Mouse (Mus musculus): ENCODE measurements around the gene Map3k15. TPM values are rescaled to one million over a fixed set of nuclear protein-coding genes. Genes with fewer than 3 reads are reported as not detected.
A peak's percentile ranks its signal among the peaks of the same experiment; 100 is the strongest.

Map3k15 gene
- polyA plus RNA-seq, 1 experiment from 2014 or later, result 0.10 TPM

DNA sequence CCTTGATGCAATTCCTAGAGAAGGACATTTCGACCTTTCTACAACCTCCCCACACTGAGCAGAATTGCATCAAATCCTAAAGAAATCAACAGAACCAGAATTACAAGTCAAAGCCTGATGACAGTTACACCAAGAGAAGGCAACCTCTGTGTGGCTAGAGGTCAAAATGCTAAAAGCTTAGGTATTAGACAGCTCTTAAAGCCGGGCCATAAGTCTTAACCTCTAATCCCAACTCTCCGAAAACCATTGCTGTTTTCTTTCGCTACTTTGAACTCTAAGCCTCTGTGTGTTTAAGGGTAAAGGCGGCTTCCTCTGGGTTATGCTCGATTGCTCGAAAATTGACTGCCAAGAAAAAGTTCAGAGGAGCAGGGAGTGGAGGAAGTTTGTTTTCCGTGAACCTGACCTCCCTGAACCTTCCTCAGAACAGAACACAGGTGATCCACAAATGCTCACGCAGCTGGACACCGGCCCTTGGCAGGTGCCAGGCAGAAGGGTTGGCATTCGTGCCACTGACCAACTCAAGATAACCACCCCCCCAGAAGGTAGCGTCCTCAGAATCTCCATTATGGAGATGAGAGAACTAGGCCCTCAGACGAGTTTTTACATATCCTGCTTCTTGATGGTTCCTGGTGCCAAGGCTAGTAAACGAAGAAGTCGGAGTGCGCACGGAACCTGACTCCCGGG is 149.1 kb downstream of the Map3k15 start:
- 0 out of 2 replicates have a peak, but pooled peaks cover 2% of the 10 kb centered on the region for H3K27me3 ChIP-seq
- H3K4me2 ChIP-seq, result peak overlapping the region; percentile 63
- peak overlapping the region; percentile 76 for H3K9ac ChIP-seq
- peak overlapping the region; percentile 89 for H3K27ac ChIP-seq
- peaks cover 19% of the 10 kb centered on the region for H3K4me1 ChIP-seq (replicated peaks)
- H3K36me3 ChIP-seq, result no peaks in the 10 kb centered on the region
- H3K9me3 ChIP-seq, result no peaks in the 10 kb centered on the region
- H3K4me3 ChIP-seq, result peak overlapping the region; percentile 57
- 26% methylated on average over 18 of the region's 18 CpGs for WGBS
- no peak for ATAC-seq (ENCODE audit: low FRiP score)

DNA sequence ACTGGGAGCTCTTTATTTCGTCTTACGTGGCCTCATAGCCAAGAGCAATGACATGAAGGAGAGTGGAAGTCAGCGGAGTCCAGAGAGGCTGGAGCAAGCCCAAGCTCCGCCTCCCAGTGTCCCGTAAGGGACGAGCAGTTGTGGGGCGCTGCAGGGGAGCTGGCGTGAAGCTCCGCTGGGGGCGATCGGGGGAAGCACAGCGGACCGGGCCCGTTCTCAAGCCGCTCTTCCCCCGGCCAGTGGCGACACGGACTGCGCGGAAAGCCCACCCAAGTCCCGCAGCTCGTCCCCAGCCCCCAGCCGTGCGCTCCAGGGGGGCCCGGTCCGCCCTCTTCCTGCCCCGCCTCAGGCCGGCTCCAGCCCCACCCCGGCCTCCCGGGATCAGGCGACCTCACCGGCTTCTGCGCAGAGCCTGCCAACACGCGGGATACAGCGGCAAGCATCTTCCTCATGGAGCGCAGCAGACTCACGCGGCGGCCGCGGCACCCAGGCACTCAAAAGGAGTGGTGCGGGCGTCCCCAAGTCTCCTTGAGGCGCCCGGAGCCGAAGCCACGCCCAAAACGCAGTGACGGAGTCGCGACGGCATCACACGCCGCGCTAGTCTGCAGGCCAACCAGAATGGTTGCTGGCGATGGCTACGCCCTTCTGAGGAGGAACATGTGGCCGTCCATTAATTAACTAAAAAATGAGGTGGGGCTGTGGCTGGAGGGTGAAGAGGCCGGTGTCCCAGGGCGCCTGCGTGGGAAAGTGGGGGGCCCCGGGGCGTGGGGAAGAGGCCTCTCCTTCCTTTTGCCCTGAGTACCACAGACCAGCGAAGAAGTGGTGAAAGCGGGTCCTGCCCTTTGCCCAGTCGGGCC is 149.9 kb downstream of the Map3k15 start, which contains the start of gene Pdha1:
Pdha1 (minus strand) TSS at position 553 of the 857 bp plus-strand sequence.
- Histone ChIP-seq H3K9me3 (no peaks in the 10 kb centered on the region), H3K4me2 (peak within 1 kb of the TSS; percentile 63), H3K4me1 (replicated peaks) (peaks cover 19% of the 10 kb centered on the region), H3K4me3 (peak within 1 kb of the TSS; percentile 57), H3K27ac (peak within 1 kb of the TSS; percentile 89), H3K9ac (peak within 1 kb of the TSS; percentile 76), H3K27me3 (0 out of 2 replicates have a peak, but pooled peaks cover 2% of the 10 kb centered on the region), H3K36me3 (no peaks in the 10 kb centered on the region)
- peak; percentile 99 for ATAC-seq (ENCODE audit: low FRiP score)
- WGBS, result 15% methylated on average over 46 of the region's 67 CpGs

DNA sequence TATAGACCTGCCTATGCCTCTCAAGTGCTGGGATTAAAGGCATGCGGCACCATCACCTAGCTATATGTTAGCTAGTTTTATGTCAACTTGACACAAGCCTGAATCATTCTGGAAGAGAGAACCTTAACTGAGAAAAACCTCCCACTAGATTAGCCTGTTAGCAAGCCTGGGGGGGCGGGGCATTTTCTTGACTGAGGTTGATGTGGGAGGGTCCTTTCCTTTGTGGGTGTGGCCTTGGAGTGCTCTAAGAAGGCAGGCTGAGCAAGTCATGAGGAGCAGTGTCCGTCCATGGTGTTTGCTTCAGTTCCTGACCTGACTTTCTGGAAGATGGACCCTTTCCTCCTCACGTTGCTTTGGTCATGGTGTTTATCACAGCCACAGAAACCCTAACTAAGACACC is 158.6 kb downstream of the Map3k15 start:
- H3K9me3 ChIP-seq, result no peaks in the 10 kb centered on the region

DNA sequence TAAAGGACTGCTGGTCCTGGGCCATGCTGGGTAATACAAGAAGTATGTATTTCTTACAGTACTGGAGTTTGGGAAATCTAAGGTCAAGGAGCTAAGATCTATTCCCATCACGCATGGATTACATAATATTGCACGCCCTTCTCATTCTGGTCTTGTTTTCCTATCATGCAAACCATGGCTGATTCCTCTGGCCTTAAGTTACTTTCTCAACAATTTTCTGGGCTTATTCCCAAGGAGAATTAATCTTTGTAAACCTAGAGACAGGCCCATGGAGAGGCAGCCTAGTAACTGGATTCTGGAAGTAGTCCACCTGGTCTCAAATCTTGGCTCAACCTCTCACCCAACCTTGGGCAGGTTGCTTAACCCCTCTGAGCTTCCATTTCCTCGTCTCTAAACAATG is 159.2 kb downstream of the Map3k15 start:
- Histone ChIP-seq H3K36me3 (no peaks in the 10 kb centered on the region), H3K27ac (no peak overlapping the region), H3K4me3 (no peak overlapping the region), H3K4me1 (replicated peaks) (no peaks in the 10 kb centered on the region), H3K4me2 (no peak overlapping the region), H3K27me3 (no peaks in the 10 kb centered on the region), H3K9ac (no peak overlapping the region), H3K9me3 (no peaks in the 10 kb centered on the region)
- no peak for ATAC-seq (ENCODE audit: low FRiP score)
- WGBS, result 91% methylated on average over 3 of the region's 3 CpGs

More for the DNA sequence above, 158.6 kb downstream of the Map3k15 start:
- no peak overlapping the region for H3K4me3 ChIP-seq
- no peak overlapping the region for H3K9ac ChIP-seq
- ATAC-seq (ENCODE audit: low FRiP score), result no peak
- H3K4me1 ChIP-seq (replicated peaks), result no peaks in the 10 kb centered on the region
- H3K4me2 ChIP-seq, result no peak overlapping the region
- no peak overlapping the region for H3K27ac ChIP-seq
- 93% methylated on average over 4 of the region's 4 CpGs for WGBS
- H3K36me3 ChIP-seq, result no peaks in the 10 kb centered on the region
- H3K27me3 ChIP-seq, result no peaks in the 10 kb centered on the region

DNA sequence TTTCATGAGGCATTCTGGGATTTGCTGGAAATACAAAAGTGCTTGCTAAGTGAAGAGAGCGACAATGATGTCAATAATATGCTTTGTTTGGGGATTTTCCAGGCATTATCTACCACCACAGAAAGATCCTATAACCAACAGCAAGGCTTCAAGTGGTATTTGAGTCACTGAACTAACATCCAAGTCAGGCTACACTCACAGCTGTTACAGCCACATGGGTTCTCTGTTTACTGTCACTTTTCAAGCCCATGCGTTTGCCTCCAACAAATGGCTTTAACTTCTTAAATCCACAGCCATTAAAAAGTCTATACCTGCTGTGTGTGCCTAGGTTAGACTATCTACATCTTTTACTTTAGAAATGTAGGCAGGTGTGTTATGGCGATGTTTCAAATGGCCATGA is 160.6 kb downstream of the Map3k15 start:
- no peak overlapping the region for H3K27ac ChIP-seq
- H3K4me3 ChIP-seq, result no peak overlapping the region
- no peak overlapping the region for H3K4me2 ChIP-seq
- no peak for ATAC-seq (ENCODE audit: low FRiP score)
- no peaks in the 10 kb centered on the region for H3K4me1 ChIP-seq (replicated peaks)
- no peaks in the 10 kb centered on the region for H3K9me3 ChIP-seq
- no peaks in the 10 kb centered on the region for H3K27me3 ChIP-seq
- no peaks in the 10 kb centered on the region for H3K36me3 ChIP-seq
- WGBS, result 88% methylated on average over 3 of the region's 3 CpGs
- H3K9ac ChIP-seq, result no peak overlapping the region

DNA sequence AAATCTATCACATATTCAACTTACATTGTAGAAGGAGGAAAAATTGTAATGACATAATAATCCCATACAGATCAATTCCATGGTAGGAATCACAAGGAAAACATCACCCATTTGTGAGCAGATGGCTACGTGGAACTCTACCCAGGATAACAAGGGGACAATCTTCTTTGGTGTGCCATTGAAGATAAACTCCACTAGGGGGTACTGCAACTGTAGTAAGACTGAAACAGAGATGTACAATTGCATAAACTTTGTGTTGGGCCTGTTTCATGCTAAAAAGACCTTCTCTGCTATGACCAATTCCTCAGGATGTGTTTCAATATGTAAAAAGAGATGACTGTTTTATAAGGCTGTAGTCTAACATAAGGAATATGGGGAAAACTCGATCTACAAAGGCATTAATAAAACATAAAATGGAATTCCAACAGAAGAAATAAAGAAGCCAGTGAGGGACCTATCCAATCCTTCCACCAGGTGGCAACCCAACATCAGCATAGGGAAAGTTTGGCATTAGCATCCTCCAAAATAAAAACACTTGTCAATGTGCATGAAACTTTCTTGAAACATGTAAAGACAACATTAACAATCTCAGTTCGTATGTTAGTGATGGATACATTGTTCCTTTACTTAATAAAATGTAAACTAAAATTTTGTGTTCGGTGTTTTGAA is 165.0 kb downstream of the Map3k15 start:
- Histone ChIP-seq H3K36me3 (no peaks in the 10 kb centered on the region), H3K4me3 (no peak overlapping the region), H3K27me3 (no peaks in the 10 kb centered on the region), H3K9me3 (no peaks in the 10 kb centered on the region), H3K4me2 (no peak overlapping the region), H3K27ac (no peak overlapping the region), H3K9ac (no peak overlapping the region), H3K4me1 (replicated peaks) (no peaks in the 10 kb centered on the region)
- no peak for ATAC-seq (ENCODE audit: low FRiP score)
- WGBS, result 63% methylated on average over 4 of the region's 4 CpGs

DNA sequence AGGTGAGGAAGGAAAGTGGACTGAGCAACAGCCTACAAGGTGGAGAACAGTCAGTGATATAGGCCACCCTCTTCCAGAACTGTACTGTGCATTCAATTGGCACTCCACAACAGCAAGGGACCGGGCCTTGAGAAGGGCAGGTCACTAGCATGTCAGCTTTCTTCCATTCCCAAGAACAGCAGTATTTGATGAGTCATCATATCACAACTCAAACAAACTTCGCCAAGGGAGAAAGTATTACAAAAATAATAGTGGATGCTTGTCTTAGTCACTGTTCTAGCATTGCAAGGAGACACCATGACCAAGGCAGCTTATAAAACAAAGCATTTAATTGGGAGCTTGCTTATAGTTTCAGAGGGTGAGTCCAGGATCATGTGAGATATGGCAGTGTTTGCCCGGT is 176.0 kb downstream of the Map3k15 start:
- Histone ChIP-seq H3K27ac (no peak overlapping the region), H3K4me3 (no peak overlapping the region), H3K9me3 (no peaks in the 10 kb centered on the region), H3K9ac (no peak overlapping the region), H3K4me2 (no peak overlapping the region), H3K4me1 (replicated peaks) (peaks cover 7% of the 10 kb centered on the region; the same call in 1 of the 2 replicates), H3K36me3 (no peaks in the 10 kb centered on the region), H3K27me3 (no peaks in the 10 kb centered on the region)
- 90% methylated on average over 3 of the region's 3 CpGs for WGBS
- no peak for ATAC-seq (ENCODE audit: low FRiP score)

DNA sequence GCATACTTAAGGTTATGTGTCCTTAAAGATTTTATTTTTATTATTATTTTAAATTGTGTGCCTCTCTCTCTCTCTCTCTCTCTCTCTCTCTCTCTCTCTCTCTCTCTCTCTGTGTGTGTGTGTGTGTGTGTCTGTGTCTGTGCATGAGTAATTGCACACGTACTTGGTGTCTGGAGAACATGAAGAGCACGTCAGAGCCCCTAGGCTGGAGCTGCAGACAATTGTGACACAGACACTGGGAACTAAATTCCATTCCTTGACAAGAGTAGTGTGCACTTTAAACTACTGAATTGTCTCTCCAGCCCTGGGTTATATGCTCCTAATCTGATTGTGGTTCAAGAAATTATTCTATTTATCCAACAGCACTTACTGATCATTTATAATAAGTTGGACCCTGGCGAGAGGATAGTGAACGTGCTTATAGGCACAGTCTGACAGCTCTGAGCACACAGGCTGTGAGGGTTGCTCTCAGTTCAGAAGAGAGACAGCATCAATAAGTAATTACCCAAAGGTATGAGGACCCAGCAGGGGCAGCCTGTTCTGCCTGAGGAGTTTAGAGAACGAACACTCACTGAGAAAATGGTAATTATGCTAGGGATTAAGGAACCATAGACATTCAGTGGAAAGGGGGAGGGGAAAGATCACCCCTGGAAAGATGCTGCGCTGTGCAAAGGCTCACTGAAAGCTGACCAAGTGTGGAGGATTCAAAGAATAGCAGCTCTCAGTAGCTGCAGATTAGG is 178.2 kb downstream of the Map3k15 start:
- Histone ChIP-seq H3K27me3 (no peaks in the 10 kb centered on the region), H3K4me3 (no peak overlapping the region), H3K27ac (peak overlapping the region; percentile 67), H3K4me2 (no peak overlapping the region), H3K9me3 (no peaks in the 10 kb centered on the region), H3K9ac (no peak overlapping the region), H3K4me1 (replicated peaks) (peaks cover 7% of the 10 kb centered on the region; the same call in 1 of the 2 replicates), H3K36me3 (no peaks in the 10 kb centered on the region)
- WGBS, result 30% methylated on average over 6 of the region's 6 CpGs
- peak; percentile 82 for ATAC-seq (ENCODE audit: low FRiP score)

DNA sequence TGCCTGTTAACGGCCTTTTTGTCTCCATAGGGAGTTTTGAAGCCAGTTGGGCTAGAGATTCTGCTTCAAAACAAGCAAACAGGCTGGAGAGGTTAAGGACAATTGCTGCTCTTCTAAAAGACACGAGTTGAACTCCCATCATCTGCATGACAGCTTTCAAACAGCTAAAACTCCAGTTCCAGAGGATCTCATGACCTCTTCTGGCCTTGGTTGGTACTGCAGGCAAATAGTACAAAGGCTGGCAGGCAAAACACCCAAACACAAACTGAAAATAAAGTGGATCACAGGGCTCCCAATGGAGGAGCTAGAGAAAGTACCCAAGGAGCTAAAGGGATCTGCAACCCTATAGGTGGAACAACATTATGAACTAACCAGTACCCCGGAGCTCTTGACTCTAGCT is 181.9 kb downstream of the Map3k15 start:
- WGBS, result 14% methylated on average over 3 of the region's 3 CpGs
- H3K36me3 ChIP-seq, result no peaks in the 10 kb centered on the region
- ATAC-seq (ENCODE audit: low FRiP score), result no peak

More for the DNA sequence above, 181.9 kb downstream of the Map3k15 start:
- Histone ChIP-seq H3K27me3 (no peaks in the 10 kb centered on the region), H3K4me3 (no peak overlapping the region), H3K4me1 (replicated peaks) (peaks cover 7% of the 10 kb centered on the region; the same call in 1 of the 2 replicates), H3K9me3 (no peaks in the 10 kb centered on the region), H3K9ac (no peak overlapping the region), H3K4me2 (no peak overlapping the region), H3K27ac (no peak overlapping the region)
